Mouse (Mus musculus): ENCODE data around the gene Gm49450.
A peak's percentile ranks its signal among the peaks of the same experiment; 100 is the strongest.
"Not testable (repeated sequence)": the region's sequence is repeated elsewhere in the genome, so short reads cannot be mapped to it uniquely, and the experiment has no call there.

Gm49450 gene

GRCm38 (mm10) chr15:98985240-98985981, 32.1 kb upstream of the Gm49450 start:
- peak; percentile 84 to 85 for DNase-seq

- DNase-seq, result no peak
These were observed 31.3 kb upstream of the Gm49450 start for GRCm38 (mm10) chr15:98984681-98985080.

GRCm38 (mm10) chr15:98983431-98984081, 30.2 kb upstream of the Gm49450 start:
- no peak for DNase-seq

- DNase-seq, result no peak
These were observed 28.7 kb upstream of the Gm49450 start for GRCm38 (mm10) chr15:98982100-98982499.

DNA sequence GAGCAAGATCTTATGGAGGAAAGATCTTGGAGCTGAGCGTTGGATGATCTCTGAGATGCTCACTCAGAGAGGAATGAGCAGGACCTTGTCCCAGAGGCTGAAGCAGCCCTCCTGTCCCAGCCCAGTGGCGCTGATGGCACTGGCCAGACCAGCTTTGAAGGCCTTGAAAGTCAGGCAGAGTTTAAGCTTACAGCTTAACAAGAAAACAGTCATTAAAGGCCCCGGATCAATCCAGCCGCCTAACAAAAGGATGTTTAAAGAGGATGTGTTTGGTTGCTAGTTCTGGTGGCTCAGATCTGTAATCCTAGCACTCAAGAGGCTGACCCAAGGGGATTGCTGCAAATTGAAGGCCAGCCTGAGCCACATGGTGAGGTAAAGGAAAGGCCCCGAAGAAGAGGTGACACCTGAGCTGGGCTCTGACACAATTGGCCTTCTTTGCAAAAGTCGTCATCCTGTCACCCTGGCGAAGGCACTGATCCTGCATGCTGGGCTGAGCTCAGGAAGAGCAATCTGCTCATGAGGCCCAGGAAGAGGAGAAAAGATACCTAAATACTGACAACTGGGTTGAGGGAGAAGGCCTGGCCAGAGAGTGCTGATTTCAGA, 26.8 kb upstream of the Gm49450 start:
- DNase-seq, result no peak

- DNase-seq, result no peak
These were observed 25.2 kb upstream of the Gm49450 start for GRCm38 (mm10) chr15:98978409-98979172.

GRCm38 (mm10) chr15:98977759-98978408, 24.5 kb upstream of the Gm49450 start:
- peak; percentile 63 to 78 for DNase-seq

DNA sequence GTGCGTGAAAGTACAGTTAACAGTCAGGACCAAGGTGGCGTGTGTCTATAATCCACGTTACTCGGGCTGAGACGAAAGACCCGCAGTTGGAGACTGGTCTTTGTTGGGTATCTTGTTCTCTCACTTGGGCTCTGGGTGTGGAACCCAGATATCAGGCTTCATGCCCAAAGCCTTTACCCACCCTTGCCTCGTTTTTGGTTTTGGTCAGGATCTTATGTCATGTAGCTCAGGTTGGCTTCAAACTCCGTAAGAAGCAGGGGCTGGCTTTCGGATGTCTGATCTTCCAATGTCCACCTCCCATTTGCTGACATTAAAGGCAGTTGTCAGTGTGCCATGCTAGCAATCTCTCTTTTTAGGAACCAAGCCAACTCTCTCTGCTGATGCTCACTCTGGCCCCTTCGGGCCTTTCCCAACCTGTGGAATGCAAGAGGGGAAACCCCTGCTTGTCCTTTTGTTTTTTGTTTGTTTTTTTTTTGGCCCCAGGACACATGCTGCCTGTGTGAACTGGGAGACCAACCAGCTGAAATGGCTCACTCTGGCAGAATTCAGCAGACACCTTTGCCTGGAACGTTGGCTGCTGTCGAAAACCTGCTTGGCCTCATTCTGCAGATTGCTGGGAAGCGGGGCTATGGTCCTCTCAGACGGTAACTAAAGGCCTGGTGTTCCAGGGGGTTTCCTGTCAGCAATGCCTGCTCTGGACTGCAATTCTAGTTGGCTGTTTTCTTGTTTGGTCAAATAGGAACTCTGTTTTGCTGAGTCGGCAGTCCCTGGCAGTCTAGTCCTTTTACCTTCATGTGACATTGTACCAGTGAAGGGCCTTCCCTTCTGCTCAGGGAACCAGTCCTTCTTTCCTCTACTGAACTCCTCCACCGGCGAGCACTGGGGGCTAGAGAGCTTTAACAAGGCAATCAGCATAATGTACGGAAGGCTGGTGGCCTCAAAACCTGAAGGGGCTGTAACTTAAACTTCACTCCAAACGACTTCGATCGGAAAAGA, 23.7 kb upstream of the Gm49450 start:
- peak in 1 of 2 experiments; percentile 44 for DNase-seq

DNA sequence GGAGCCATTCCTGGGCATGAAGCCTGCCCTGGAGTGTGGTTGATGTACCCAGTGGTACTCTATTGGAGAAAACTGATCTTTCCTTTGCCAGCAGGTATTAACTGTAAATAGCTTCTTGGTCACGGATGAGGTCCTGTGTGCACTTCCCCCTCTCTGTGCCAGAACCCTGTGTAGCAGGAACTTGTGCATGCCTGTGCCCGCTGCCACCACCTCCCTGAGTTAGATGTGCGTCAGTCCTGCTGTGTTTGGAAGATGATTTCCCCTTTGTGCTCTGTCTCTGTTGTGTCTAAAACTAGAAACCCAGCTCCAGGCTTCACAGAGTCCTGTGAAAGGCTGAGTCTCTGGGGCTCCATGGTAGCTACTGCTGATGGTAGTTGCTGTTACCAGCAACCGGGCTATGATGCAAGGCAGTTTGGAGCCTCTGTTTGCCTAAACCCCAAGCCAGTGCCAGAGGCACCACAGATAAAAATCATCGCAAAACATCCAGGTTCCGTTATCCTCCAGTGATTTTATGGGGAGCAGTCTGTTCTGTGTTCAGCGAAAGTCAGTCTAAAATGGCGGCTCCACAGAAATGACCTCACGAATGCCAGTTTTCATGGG, 19.8 kb upstream of the Gm49450 start:
- DNase-seq, result no peak

DNA sequence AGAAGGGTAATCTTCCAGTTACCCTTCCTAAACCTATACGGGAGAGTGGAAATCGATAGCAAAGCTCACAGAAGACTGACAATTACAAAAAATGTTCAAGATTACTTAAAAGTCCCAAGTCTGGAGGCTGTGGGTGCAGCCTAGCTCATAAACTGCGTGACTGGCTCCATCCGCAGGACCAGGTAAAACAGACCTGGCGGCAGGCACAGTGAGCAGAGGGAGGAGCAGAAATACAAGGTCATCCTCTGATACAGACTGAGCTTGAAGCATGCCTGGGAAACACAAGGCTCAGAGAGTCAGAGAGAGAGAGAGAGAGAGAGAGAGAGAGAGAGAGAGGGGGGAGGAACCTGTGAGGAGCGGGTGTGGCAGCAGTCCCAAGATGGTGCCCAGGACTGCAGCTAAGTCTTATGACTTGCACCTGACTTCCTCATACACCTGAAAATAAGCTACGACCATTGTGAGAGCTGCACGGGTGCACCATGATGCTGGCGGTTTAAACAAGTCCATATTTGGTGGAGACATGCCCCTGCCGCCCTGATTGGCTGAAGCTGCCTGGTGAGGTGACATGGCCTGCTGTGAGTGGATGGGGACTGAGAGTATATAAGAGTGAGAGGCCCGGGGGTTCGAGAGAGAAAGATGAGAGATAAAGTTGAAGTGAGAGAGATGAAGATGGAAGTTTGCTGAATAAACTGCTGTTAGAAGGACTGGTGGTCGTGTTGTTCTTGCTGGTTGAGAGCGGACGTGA, 18.4 kb upstream of the Gm49450 start:
- DNase-seq, result not testable (repeated sequence)

- no peak for DNase-seq
These were observed 17.8 kb upstream of the Gm49450 start for GRCm38 (mm10) chr15:98971111-98971510.

GRCm38 (mm10) chr15:98969372-98970101, 16.2 kb upstream of the Gm49450 start:
- no peak for DNase-seq

DNA sequence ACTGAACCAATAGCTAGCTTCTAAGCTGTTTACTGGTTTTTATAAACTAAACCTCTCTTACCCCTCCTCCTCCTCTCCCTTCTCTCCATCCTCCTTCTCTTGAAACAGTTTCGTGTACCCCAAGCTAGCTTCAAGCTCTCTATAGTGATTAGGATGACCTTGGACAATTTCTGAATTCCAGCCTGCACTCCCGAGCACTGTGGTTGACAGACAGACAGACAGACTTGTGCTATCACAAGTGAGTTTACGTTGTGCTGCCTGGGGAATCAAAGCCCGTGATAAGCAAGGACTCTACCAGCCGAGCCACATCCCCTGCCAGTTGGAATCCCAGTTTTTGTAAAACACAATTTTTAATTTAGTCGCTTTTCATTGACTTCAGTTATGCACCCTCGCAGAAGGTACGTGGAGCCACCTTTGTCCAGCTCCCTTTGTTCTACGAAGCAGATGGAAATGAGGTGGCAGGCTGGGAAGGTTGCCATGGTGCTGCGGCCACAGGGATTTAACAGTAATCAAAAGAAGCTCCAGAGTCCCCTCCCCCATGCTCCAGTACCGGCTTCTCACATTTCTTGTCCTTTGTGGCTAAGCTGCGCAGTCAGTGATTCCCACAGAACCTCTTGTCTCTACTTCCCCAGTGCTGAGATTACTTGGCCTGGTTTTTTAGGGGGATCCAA, 15.5 kb upstream of the Gm49450 start:
- DNase-seq, result peak; percentile 58 to 70

GRCm38 (mm10) chr15:98959531-98959930, 6.2 kb upstream of the Gm49450 start:
- DNase-seq, result no peak

DNA sequence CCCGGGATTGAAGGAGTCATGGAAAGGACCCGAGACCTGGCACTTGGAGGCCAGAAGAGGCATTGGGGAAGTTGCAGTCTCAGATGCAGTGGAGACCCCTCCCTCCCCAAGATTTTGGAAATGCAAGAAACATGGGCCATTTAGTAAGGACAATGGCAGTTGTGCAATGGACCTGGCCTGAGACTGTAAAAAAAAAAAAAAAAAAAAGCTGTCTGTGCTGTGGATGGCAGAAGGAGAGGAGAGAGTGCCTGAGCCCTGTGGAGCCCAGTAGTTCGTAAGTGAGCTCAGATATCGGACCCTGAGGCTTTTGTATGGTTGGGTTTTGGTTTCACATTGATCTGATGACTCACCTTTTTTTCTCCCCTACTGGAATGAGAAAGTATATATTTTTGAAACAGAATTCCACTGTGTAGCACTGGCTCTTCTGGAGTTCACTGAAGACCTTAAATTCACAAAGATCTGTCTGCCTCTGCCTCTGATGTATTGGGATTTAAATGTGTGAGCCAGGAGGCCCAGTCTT, 5.6 kb upstream of the Gm49450 start:
- no peak for DNase-seq

GRCm38 (mm10) chr15:98957475-98957874, 4.1 kb upstream of the Gm49450 start:
- DNase-seq, result no peak

- DNase-seq, result no peak
These were observed 2.6 kb upstream of the Gm49450 start for GRCm38 (mm10) chr15:98956000-98956399.

GRCm38 (mm10) chr15:98955324-98955723, 2.0 kb upstream of the Gm49450 start:
- DNase-seq, result no peak

Data from lung, postnatal 4 days (tissue).